Mouse (Mus musculus) lung, adult 2 months (tissue): ENCODE data around the gene Mdm2. TPM values are rescaled to one million over a fixed set of nuclear protein-coding genes. Genes with fewer than 3 reads are reported as not detected.
A peak's percentile ranks its signal among the peaks of the same experiment; 100 is the strongest.

Source experiments
- DNase-seq: peaks from one replicate; pipeline ENCODE4 v3.0.0; 2022
- H3K4me1 ChIP-seq: fragments of 200-500 bp; 2 replicates; pipeline ENCODE4 v1.6.1; 2011; ENCODE audit warnings: low read length; ENCODE audit not compliant: control insufficient read depth, insufficient read depth
- H3K4me3 ChIP-seq: fragments of 200-500 bp; replicated peaks from 2 replicates; pipeline ENCODE3; 2011; ENCODE audit warnings: low read depth, mild to moderate bottlenecking, control low read depth, low read length; ENCODE audit errors: extremely low read depth
- CTCF ChIP-seq: fragments of 200-500 bp; IDR thresholded peaks from 2 replicates; pipeline ENCODE4 v1.5.1; 2011; ENCODE audit warnings: mild to moderate bottlenecking, low read length, control low read depth; ENCODE audit not compliant: insufficient read depth
- POLR2A ChIP-seq: fragments of 200-500 bp; IDR thresholded peaks from 2 replicates; pipeline ENCODE4 v1.6.1; 2011; ENCODE audit warnings: low read depth, mild to moderate bottlenecking, control low read depth, low read length, borderline replicate concordance; ENCODE audit errors: extremely low read depth
- WGBS: fragments of 180-500 bp; shearing (Covaris S2); methylation state at CpG from one replicate; pipeline ENCODE4 v1.1.7; 2018; 5-methylcytosine and 5-hydroxymethylcytosine counted together
- polyA plus RNA-seq: library from polyadenylated mRNA; depleted of rRNA; stranded (reverse); fragments of >200 nt; gene quantifications from 2 replicates; pipeline ENCODE4 v1.2.3, GENCODE M21; 2012

Mdm2 gene
- polyA plus RNA-seq, 1 experiment: 39.7 TPM

GRCm38 (mm10) chr10:117714048-117714545, 3.5 kb upstream of the Mdm2 start:
- Histone ChIP-seq H3K4me3 (no peak overlapping the region), H3K4me1 (peaks cover 3% of the 10 kb centered on the region; the same call in 1 of the 2 replicates)
- DNase-seq: no peak
- 86% methylated on average over 3 of the region's 3 CpGs for WGBS
- TF ChIP-seq CTCF (no peak), POLR2A (no peak)

- peaks cover 7% of the 10 kb centered on the region for H3K4me1 ChIP-seq
- no peak overlapping the region for H3K4me3 ChIP-seq
- TF ChIP-seq POLR2A: no peak
- no peak for TF ChIP-seq CTCF
- 90% methylated on average over 8 of the region's 8 CpGs for WGBS
- DNase-seq: no peak
Observed at GRCm38 (mm10) chr10:117713466-117713865, 2.9 kb upstream of the Mdm2 start.

- no peak for DNase-seq
- TF ChIP-seq POLR2A: no peak
- no peak for TF ChIP-seq CTCF
- Histone ChIP-seq H3K4me3 (no peak overlapping the region), H3K4me1 (peaks cover 7% of the 10 kb centered on the region)
- 88% methylated on average over 9 of the region's 9 CpGs for WGBS
Observed at GRCm38 (mm10) chr10:117712871-117713270, 2.3 kb upstream of the Mdm2 start.

GRCm38 (mm10) chr10:117712191-117712754, 1.7 kb upstream of the Mdm2 start:
- peaks cover 4% of the 10 kb centered on the region for H3K4me1 ChIP-seq
- no peak overlapping the region for H3K4me3 ChIP-seq
- 90% methylated on average over 9 of the region's 9 CpGs for WGBS
- DNase-seq: no peak
- TF ChIP-seq CTCF (no peak), POLR2A (no peak)

GRCm38 (mm10) chr10:117711408-117711807, 850 bp upstream of the Mdm2 start:
- Histone ChIP-seq H3K4me3 (no peak overlapping the region), H3K4me1 (peaks cover 7% of the 10 kb centered on the region)
- TF ChIP-seq CTCF (no peak), POLR2A (no peak)
- DNase-seq: no peak
- WGBS: 53% methylated on average over 5 of the region's 5 CpGs

GRCm38 (mm10) chr10:117709930-117710603, 491 bp downstream of the Mdm2 start:
- peak; percentile 62; the same call in 1 of the 2 replicates for TF ChIP-seq POLR2A
- TF ChIP-seq CTCF: no peak
- Histone ChIP-seq H3K4me1 (peaks cover 7% of the 10 kb centered on the region), H3K4me3 (peak overlapping the region; percentile 88)
- under 1% methylated on average over 62 of the region's 71 CpGs for WGBS
- DNase-seq: peak; percentile 84

- H3K4me1 ChIP-seq: peaks cover 7% of the 10 kb centered on the region
- 17% methylated on average over 12 of the region's 12 CpGs for WGBS
- TF ChIP-seq POLR2A: no peak
- no peak for TF ChIP-seq CTCF
- H3K4me3 ChIP-seq: peak overlapping the region; percentile 88
- no peak for DNase-seq
Observed at GRCm38 (mm10) chr10:117709326-117709830, 1.2 kb downstream of the Mdm2 start.

- DNase-seq: no peak
- TF ChIP-seq POLR2A (no peak), CTCF (no peak)
- WGBS: 55% methylated on average over 9 of the region's 9 CpGs
- peaks cover 7% of the 10 kb centered on the region for H3K4me1 ChIP-seq
- H3K4me3 ChIP-seq: peak overlapping the region; percentile 32
Observed at GRCm38 (mm10) chr10:117708856-117709255, 1.7 kb downstream of the Mdm2 start.

GRCm38 (mm10) chr10:117708376-117708775, 2.2 kb downstream of the Mdm2 start:
- H3K4me1 ChIP-seq: peaks cover 7% of the 10 kb centered on the region
- no peak overlapping the region for H3K4me3 ChIP-seq
- no peak for DNase-seq
- 96% methylated on average over 2 of the region's 2 CpGs for WGBS
- TF ChIP-seq POLR2A: no peak
- no peak for TF ChIP-seq CTCF

GRCm38 (mm10) chr10:117707114-117707838, 3.3 kb downstream of the Mdm2 start:
- 84% methylated on average over 2 of the region's 2 CpGs for WGBS
- peaks cover 7% of the 10 kb centered on the region for H3K4me1 ChIP-seq
- no peak for TF ChIP-seq POLR2A
- no peak for TF ChIP-seq CTCF
- no peak overlapping the region for H3K4me3 ChIP-seq
- DNase-seq: no peak

GRCm38 (mm10) chr10:117706440-117706839, 4.1 kb downstream of the Mdm2 start:
- 76% methylated on average over 6 of the region's 6 CpGs for WGBS
- DNase-seq: no peak
- no peak overlapping the region for H3K4me3 ChIP-seq
- TF ChIP-seq POLR2A: no peak
- TF ChIP-seq CTCF: no peak
- H3K4me1 ChIP-seq: peaks cover 7% of the 10 kb centered on the region
